Mouse (Mus musculus): Measurements from ENCODE around the gene S100a5.

GRCm38 (mm10) chr3:90607361-90607760 is 962 bp upstream of the S100a5 start:
- no peak for TF ChIP-seq CTCF (IDR thresholded peaks at IDR 0.05; ENCODE audit: low read depth, low read length)
- no peak for TF ChIP-seq POLR2A (IDR thresholded peaks at IDR 0.05; ENCODE audit: borderline replicate concordance, low read depth, low read length)
